Mouse (Mus musculus) liver, embryonic 16.5 days (tissue): ENCODE data around the gene Mlxipl. TPM values are rescaled to one million over a fixed set of nuclear protein-coding genes. Genes with fewer than 3 reads are reported as not detected.

Experiments used
- ATAC-seq: fragments of 200-750 bp; cut with Nextera tagmentation; 2 replicates; pipeline ENCODE4 v1.8.0; 2017; ENCODE audit warnings: low read depth, mild to moderate bottlenecking, moderate number of reproducible peaks, moderate library complexity
- H3K27ac ChIP-seq: fragments of 300-500 bp; sonication (generic); 2 replicates; pipeline ENCODE4 v1.5.1; 2014; ENCODE audit warnings: mild to moderate bottlenecking, low read length
- H3K27me3 ChIP-seq: fragments of 300-500 bp; sonication (generic); 2 replicates; pipeline ENCODE4 v1.6.1; 2014; ENCODE audit warnings: low read depth, low read length, mixed read lengths; ENCODE audit not compliant: control insufficient read depth, insufficient read depth
- H3K36me3 ChIP-seq: fragments of 300-500 bp; sonication (generic); 2 replicates; pipeline ENCODE4 v1.6.1; 2014; ENCODE audit warnings: mild to moderate bottlenecking; ENCODE audit not compliant: control insufficient read depth, insufficient read depth
- H3K4me1 ChIP-seq: fragments of 300-500 bp; sonication (generic); 2 replicates; pipeline ENCODE4 v1.6.1; 2014; ENCODE audit warnings: low read depth, low read length, mixed read lengths; ENCODE audit not compliant: control insufficient read depth
- H3K4me2 ChIP-seq: fragments of 300-500 bp; sonication (generic); 2 replicates; pipeline ENCODE4 v1.6.1; 2014; ENCODE audit warnings: low read depth, low read length, mixed read lengths
- H3K4me3 ChIP-seq: fragments of 300-500 bp; sonication (generic); 2 replicates; pipeline ENCODE4 v1.5.1; 2014; ENCODE audit warnings: low read depth, mild to moderate bottlenecking, low read length
- H3K9ac ChIP-seq: fragments of 300-500 bp; sonication (generic); 2 replicates; pipeline ENCODE4 v1.6.1; 2014; ENCODE audit warnings: low read depth, low read length
- H3K9me3 ChIP-seq: fragments of 300-500 bp; sonication (generic); replicated peaks from 2 replicates; pipeline ENCODE4 v1.6.1; 2016; ENCODE audit warnings: low read length; ENCODE audit not compliant: control insufficient read depth
- WGBS: fragments of 180-500 bp; shearing (Covaris S2); extraction: QIAGEN DNeasy Blood & Tissue Kit; methylation state at CpG from one replicate; pipeline ENCODE4 v1.1.7; 2014; ENCODE audit not compliant: insufficient replicate concordance; 5-methylcytosine and 5-hydroxymethylcytosine counted together
- polyA plus RNA-seq: library from polyadenylated mRNA; unstranded; fragments of >200 nt; fragmentation: Nextera tagmentation; extraction: Ambion mirVana; gene quantifications from 2 replicates; pipeline ENCODE4 v1.2.1, GENCODE M21; 2015

Mlxipl gene
- polyA plus RNA-seq, 1 experiment from 2014 or later, result 14.1 TPM

DNA sequence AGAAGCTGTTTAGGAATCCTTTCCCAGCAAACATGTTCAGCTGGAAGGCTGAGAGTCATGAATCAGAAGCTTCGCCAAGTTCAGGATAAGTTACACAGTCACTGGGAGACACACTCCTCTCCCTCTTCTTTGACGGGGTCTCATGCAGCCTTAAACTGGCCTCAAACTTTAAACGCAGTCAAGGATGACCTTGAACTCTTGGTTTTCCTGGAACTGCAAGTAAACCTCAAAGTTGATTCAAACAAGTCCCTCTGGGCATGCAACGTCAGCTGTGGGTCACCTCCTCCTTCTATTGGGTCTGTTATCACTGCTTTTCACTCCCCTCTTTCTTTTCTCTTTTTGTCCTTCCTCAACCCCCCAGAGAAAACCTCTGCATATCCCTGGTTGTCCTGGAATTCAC lies 77.2 kb downstream of the Mlxipl start:
- Histone ChIP-seq H3K4me3 (no peak overlapping the region), H3K27me3 (no peaks in the 10 kb centered on the region), H3K27ac (no peak overlapping the region), H3K9me3 (no peaks in the 10 kb centered on the region), H3K36me3 (no peaks in the 10 kb centered on the region), H3K4me1 (peaks cover 21% of the 10 kb centered on the region), H3K4me2 (no peak overlapping the region), H3K9ac (no peak overlapping the region)
- no peak for ATAC-seq
- WGBS, result 60% methylated on average over 4 of the region's 4 CpGs

DNA sequence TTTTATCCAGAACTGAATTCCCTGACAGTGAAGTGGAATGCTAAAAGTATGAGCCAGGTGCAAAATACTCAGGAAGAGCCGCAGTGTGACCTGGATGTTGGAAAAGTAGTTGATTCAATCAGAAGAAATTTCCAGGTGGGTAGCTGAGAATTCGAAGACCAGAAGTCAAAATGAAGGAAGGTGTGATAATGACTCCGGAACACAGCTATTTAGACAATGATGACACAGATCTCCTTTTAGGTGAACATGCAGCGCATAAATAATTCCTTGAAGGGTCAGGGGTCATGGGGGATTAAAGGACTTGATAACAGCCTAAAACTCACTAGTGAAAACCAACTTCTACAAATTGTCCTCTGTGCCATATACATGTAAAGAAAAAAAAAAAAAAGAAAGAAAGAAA lies 77.8 kb downstream of the Mlxipl start:
- Histone ChIP-seq H3K9ac (no peak overlapping the region), H3K4me2 (peak overlapping the region; percentile 93; the same call in 1 of the 2 replicates), H3K9me3 (no peaks in the 10 kb centered on the region), H3K4me3 (no peak overlapping the region), H3K4me1 (peaks cover 21% of the 10 kb centered on the region), H3K36me3 (peaks cover 2% of the 10 kb centered on the region), H3K27me3 (no peaks in the 10 kb centered on the region), H3K27ac (no peak overlapping the region)
- no peak for ATAC-seq
- WGBS, result 85% methylated on average over 4 of the region's 4 CpGs

DNA sequence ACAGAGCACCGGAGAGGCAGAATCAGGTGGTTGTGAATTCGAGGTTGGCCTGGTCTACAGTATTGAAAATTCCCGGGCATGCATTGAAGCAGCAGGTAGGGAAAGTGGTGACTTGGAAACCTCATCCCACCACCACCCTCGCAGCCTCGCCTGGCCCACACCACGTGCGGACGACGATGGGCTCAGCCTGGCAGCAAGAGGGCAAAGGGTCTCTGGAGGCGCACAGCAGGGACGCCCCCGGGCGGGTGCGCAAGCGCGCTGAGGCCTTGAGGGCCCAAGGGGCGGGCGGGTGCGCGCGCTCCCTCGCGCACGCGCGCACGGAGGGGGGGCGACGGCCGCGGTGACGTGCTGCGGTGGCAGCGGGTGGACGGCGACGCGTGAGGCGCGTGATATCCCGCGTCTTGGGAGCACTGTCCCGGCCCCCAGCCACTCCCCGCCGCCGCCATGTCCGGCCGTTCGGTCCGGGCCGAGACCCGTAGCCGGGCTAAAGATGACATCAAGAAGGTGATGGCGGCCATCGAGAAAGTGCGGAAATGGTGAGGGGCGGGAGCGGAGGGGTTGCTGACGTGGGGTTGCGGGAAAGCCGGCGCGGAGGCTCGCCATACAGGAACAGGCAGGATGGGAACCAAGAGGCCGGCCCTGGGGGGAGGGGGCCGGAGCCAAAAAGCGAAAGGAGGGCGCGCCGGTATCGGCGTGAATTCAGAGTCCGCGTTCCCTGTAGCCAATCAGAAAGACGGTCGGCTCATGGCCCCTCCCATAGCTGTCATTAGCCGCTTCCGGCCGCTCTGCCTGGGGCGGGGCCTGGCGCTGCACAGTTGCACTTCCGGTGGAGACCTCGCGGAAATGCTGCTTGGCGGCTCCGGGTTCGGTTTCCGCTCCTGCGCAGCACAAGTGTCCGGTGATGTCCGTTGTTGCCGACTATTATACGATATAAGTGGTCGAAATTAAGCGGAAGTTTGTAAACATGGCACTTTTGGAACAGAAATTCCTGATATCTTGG lies 78.7 kb downstream of the Mlxipl start, which contains the start of gene Bcl7b:
Gene Bcl7b, plus strand, starts transcription at position 221 of the 1,000 bp plus-strand sequence.
- no peaks in the 10 kb centered on the region for H3K27me3 ChIP-seq
- WGBS, result 1% methylated on average over 86 of the region's 95 CpGs
- peak within 1 kb of the TSS; percentile 91 for H3K4me3 ChIP-seq
- no peaks in the 10 kb centered on the region for H3K9me3 ChIP-seq
- peak within 1 kb of the TSS; percentile 95 for H3K9ac ChIP-seq
- H3K4me1 ChIP-seq, result peaks cover 21% of the 10 kb centered on the region
- H3K4me2 ChIP-seq, result peak within 1 kb of the TSS; percentile 93
- peak; percentile 98 for ATAC-seq
- H3K27ac ChIP-seq, result peak within 1 kb of the TSS; percentile 95
- H3K36me3 ChIP-seq, result peaks cover 11% of the 10 kb centered on the region

DNA sequence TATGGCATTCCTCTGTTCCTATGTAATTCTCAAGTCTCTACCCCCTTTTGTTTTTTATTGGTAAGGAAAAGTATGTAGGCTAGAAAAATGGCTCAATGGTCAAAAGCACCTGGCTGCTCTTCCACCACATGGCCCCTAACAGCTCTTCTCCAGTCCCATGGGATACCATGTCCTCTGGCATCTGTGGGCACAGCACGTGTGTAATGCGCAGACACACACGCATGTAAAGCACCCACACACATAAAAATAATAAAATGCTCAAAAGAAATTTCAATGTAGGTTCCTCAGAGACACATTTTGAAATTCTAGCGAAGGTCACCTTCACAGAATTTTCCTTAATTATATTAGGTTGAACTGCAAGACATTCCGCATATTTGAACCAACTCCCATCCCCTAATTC lies 79.8 kb downstream of the Mlxipl start:
- peak overlapping the region; percentile 91 for H3K4me3 ChIP-seq
- no peak for ATAC-seq
- peaks cover 21% of the 10 kb centered on the region for H3K4me1 ChIP-seq
- H3K9ac ChIP-seq, result peak overlapping the region; percentile 69
- 81% methylated on average over 5 of the region's 5 CpGs for WGBS
- H3K4me2 ChIP-seq, result peak overlapping the region; percentile 87
- no peaks in the 10 kb centered on the region for H3K9me3 ChIP-seq
- H3K27me3 ChIP-seq, result no peaks in the 10 kb centered on the region
- H3K36me3 ChIP-seq, result peaks cover 14% of the 10 kb centered on the region
- no peak overlapping the region for H3K27ac ChIP-seq

DNA sequence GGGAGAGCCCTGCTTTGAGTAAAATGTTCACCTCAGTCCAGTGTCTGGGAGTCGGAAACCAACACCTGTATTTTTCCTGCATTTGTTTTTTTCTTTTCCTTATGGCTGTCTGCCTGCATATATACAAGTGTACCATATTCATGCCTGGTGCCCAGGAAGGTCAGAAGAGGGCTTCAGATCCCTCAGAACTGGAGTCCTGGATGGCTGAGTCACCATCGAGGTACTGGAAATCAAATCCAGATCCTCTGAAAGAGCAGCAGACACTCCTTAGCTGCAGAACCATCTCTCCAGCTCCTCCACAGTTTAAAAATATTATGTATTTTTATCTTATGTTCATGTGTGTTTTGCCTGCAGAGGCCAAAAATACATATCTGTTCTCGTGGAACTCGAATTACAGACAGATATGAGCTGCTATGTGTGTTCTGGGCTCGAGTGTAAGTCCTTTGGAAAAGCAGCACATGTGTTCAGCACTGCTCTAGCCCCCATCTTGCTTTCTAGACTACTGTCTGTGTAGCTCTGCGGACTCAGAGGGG lies 82.1 kb downstream of the Mlxipl start:
- Histone ChIP-seq H3K4me1 (peaks cover 21% of the 10 kb centered on the region), H3K4me2 (no peak overlapping the region), H3K9me3 (no peaks in the 10 kb centered on the region), H3K27ac (no peak overlapping the region), H3K36me3 (peaks cover 14% of the 10 kb centered on the region), H3K9ac (no peak overlapping the region), H3K4me3 (no peak overlapping the region), H3K27me3 (no peaks in the 10 kb centered on the region)
- WGBS, result 86% methylated on average over 6 of the region's 6 CpGs
- ATAC-seq, result no peak

DNA sequence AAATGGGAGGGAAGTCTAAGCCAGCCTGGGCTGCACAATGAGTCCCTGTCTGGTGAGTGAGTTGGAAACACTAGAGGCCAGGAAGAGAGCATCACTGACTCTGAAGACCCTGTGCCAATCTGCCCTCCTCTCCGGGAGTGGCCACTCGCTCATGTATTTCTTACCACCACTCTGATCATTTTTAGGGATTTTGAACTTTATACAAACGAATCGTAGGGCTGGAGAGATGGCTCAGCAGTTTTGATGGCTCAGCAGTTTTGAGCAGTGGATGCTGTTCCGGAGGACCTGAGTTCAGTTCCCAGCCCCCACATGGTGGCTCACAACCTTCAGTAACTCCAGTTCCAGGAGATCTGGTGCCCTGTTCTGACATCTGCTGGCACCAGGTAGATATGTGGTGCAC lies 83.3 kb downstream of the Mlxipl start:
- no peak overlapping the region for H3K9ac ChIP-seq
- peaks cover 18% of the 10 kb centered on the region for H3K4me1 ChIP-seq
- H3K4me3 ChIP-seq, result no peak overlapping the region
- H3K27ac ChIP-seq, result no peak overlapping the region
- H3K4me2 ChIP-seq, result no peak overlapping the region
- no peaks in the 10 kb centered on the region for H3K27me3 ChIP-seq
- no peak for ATAC-seq
- WGBS, result 80% methylated on average over 5 of the region's 5 CpGs
- peaks cover 23% of the 10 kb centered on the region for H3K36me3 ChIP-seq
- H3K9me3 ChIP-seq, result no peaks in the 10 kb centered on the region

DNA sequence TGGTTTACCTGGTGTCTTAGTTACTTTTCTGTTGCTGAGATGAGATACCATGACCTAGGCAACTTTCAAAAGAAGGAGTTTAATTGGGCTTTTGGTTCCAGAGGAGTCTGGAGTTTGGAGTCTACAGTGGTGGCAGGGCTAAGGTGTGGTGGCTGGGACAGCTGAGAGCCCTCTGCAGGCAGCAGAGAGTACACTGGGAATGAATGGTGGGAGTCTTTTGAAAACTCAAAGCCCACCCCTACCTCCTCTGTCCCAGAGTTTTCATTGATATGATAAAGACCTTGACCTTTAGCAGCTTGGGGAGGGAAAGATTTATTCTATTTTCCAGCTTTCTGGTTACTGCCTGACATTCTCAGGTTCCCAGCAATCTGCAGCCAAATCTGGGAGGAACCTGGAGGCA lies 85.4 kb downstream of the Mlxipl start:
- peaks cover 40% of the 10 kb centered on the region for H3K36me3 ChIP-seq
- ATAC-seq, result no peak
- no peaks in the 10 kb centered on the region for H3K27me3 ChIP-seq
- no peak overlapping the region for H3K27ac ChIP-seq
- H3K9ac ChIP-seq, result no peak overlapping the region
- H3K9me3 ChIP-seq, result no peaks in the 10 kb centered on the region
- H3K4me2 ChIP-seq, result no peak overlapping the region
- no peak overlapping the region for H3K4me3 ChIP-seq
- H3K4me1 ChIP-seq, result peaks cover 7% of the 10 kb centered on the region

DNA sequence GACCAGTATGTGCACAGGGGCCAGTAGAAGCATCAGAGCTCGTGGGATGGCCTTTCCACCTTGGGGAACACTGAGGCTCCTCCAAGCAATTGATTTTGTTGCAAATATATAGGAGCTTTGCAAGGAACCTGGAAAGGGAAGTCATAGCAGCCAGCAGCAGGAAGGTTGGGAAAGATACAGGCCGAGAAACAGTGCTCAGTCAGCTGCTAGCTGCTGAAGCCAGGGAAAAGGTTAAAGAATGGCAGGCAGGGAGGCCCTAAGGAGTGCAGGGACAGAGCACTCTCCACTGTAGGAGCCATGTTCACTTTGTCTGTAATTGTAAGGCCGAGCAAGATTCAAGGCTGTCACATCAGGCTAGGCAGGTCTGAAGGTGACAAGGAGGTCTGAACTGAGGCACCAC lies 88.8 kb downstream of the Mlxipl start:
- peaks cover 44% of the 10 kb centered on the region for H3K36me3 ChIP-seq
- WGBS, result 59% methylated on average over 3 of the region's 3 CpGs
- H3K4me1 ChIP-seq, result no peaks in the 10 kb centered on the region; the same call in none of the 2 replicates
- no peak overlapping the region for H3K4me3 ChIP-seq
- H3K27me3 ChIP-seq, result no peaks in the 10 kb centered on the region
- no peak overlapping the region for H3K27ac ChIP-seq
- no peaks in the 10 kb centered on the region for H3K9me3 ChIP-seq
- H3K9ac ChIP-seq, result no peak overlapping the region
- no peak for ATAC-seq
- H3K4me2 ChIP-seq, result no peak overlapping the region

DNA sequence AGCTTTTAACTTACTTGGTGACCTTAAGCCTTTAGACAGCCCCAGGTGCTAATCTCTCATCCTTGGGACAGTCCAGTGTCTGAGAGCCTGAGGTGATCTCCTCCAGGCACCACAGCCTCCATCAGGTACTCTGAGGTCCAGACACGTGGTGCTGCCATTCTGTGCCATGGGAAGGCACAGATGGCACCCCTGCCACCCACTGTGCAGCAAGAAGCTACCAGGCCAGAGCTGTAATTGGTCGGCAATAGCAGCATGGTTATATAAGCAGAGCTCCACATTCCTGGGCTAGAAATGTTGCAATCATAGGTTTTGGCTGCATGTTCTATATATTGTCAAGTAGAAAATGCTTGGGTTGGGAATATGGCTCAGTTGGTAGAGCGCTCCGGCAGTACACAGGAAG lies 89.3 kb downstream of the Mlxipl start:
- Histone ChIP-seq H3K36me3 (peaks cover 40% of the 10 kb centered on the region), H3K4me3 (no peak overlapping the region), H3K27ac (no peak overlapping the region), H3K4me2 (no peak overlapping the region), H3K27me3 (no peaks in the 10 kb centered on the region), H3K9me3 (no peaks in the 10 kb centered on the region), H3K4me1 (no peaks in the 10 kb centered on the region; the same call in none of the 2 replicates), H3K9ac (no peak overlapping the region)
- no peak for ATAC-seq
- 83% methylated on average over 4 of the region's 4 CpGs for WGBS
